Mouse (Mus musculus): ENCODE measurements around the gene Rin3. TPM values are rescaled to one million over a fixed set of nuclear protein-coding genes. Genes with fewer than 3 reads are reported as not detected.

The Rin3 gene
- polyA plus RNA-seq, 1 experiment, result 16.7 TPM

DNA sequence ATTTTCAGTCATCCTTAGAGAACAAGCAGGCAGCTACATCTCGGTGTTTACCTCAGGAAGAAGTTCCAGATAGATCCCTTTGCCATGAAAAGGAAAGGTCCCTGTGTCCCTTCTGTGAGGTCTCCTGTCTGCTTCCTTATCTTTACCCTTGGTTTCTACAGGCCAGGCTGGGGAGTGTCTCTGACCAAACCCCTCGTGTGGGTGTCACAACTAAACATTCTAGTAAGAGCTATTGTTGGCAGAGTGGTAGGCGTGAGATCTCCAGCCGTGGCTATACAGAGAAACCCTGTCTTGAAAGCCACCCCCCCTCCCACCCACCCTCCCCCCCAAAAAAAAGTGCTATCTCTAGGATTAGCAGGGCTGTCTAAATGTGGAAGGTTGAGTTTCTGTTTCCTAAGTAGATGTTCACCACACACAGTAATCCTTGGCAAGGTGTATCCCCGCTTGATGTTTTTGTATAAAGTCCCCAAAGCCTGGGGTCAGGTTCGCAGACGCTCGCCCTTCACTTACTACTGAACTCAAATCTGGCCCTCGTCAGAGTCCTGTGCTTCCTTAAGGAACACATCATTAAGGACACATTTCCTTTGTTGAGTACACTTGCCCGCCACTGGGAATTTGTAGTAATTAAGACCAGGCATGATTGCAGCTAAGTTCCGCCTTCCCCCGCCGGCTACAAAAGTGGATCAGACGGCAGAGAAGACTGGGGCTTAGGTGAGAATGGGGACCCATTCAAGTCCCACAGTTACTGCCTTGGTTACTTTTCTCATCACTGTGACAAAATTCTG lies 62.4 kb downstream of the Rin3 start:
- H3K27me3 ChIP-seq (ENCODE audit: control insufficient read depth, insufficient read depth, insufficient read length), result no peaks in the 10 kb centered on the region
- no peaks in the 10 kb centered on the region for H3K36me3 ChIP-seq (ENCODE audit: control insufficient read depth, insufficient read depth)
- no peaks in the 10 kb centered on the region for H3K79me2 ChIP-seq (ENCODE audit: control insufficient read depth, insufficient read depth)
- no peak overlapping the region for H3K4me3 ChIP-seq (ENCODE audit: insufficient read depth, poor library complexity, severe bottlenecking)
- H3K79me3 ChIP-seq (ENCODE audit: low read depth), result no peaks in the 10 kb centered on the region
- TF ChIP-seq CEBPB (IDR thresholded peaks at IDR 0.05; ENCODE audit: low read depth) (no peak), CTCF (IDR thresholded peaks at IDR 0.05; ENCODE audit: control insufficient read depth, insufficient read depth, insufficient read length) (no peak), FOSL1 (IDR thresholded peaks at IDR 0.05; ENCODE audit: insufficient read depth, low read length, poor library complexity, severe bottlenecking) (no peak), USF1 (IDR thresholded peaks at IDR 0.05; ENCODE audit: low read depth) (no peak), MAX (IDR thresholded peaks at IDR 0.05) (no peak), MYOG (IDR thresholded peaks at IDR 0.05; ENCODE audit: control insufficient read depth, extremely low read depth, insufficient read length) (no peak), MYOD1 (IDR thresholded peaks at IDR 0.05; ENCODE audit: control insufficient read depth, insufficient read length, low read depth) (no peak)
- H3ac ChIP-seq (ENCODE audit: control insufficient read depth, insufficient read length, low read depth), result no peak overlapping the region

DNA sequence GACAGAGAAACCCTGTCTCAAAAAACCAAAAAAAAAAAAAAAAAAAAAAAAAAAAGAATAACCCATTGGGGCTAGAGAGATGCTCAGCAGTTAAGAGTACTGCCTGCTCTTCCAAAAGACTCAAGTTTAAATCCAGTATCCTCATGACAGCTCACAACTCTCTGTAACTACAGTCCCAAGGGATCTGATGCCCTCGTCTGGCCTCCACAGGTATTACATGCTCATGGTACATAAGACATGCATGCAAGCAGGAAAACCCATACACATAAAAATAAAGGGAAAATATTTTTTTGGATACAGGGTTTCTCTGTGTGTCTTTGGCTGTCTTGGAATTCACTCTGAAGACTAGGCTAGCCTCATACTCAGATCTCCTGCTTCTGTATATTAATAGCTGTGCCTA lies 63.7 kb downstream of the Rin3 start:
- Histone ChIP-seq H3K79me2 (ENCODE audit: control insufficient read depth, insufficient read depth) (no peaks in the 10 kb centered on the region), H3ac (ENCODE audit: control insufficient read depth, insufficient read length, low read depth) (no peak overlapping the region), H3K27me3 (ENCODE audit: control insufficient read depth, insufficient read depth, insufficient read length) (no peaks in the 10 kb centered on the region), H3K36me3 (ENCODE audit: control insufficient read depth, insufficient read depth) (no peaks in the 10 kb centered on the region), H3K4me3 (ENCODE audit: insufficient read depth, poor library complexity, severe bottlenecking) (no peak overlapping the region), H3K79me3 (ENCODE audit: low read depth) (no peaks in the 10 kb centered on the region)
- TF ChIP-seq MYOD1 (IDR thresholded peaks at IDR 0.05; ENCODE audit: control insufficient read depth, insufficient read length, low read depth), result no peak
- no peak for TF ChIP-seq CEBPB (IDR thresholded peaks at IDR 0.05; ENCODE audit: low read depth)
- no peak for TF ChIP-seq USF1 (IDR thresholded peaks at IDR 0.05; ENCODE audit: low read depth)
- TF ChIP-seq MYOG (IDR thresholded peaks at IDR 0.05; ENCODE audit: control insufficient read depth, extremely low read depth, insufficient read length), result no peak
- TF ChIP-seq CTCF (IDR thresholded peaks at IDR 0.05; ENCODE audit: control insufficient read depth, insufficient read depth, insufficient read length), result no peak

DNA sequence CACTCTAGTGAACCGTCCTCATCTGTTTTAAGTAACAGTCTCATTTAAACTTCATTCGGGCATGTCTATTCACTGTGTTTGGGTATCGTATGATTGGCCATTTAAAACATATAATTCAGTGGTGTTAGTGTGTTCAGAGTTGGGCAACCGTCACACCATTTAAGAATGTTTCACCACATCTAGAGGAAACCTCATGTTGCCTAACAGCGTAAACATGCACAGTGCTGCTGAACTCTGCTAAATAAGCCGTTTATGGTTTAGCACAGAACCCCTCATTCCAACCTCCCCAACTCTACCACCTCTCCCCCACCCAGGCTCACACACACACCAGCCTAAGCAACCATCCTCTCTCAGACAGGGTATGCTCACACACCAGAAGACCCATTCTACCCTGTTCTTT lies 65.6 kb downstream of the Rin3 start:
- Histone ChIP-seq H3K79me2 (ENCODE audit: control insufficient read depth, insufficient read depth) (no peaks in the 10 kb centered on the region), H3ac (ENCODE audit: control insufficient read depth, insufficient read length, low read depth) (no peak overlapping the region), H3K4me3 (ENCODE audit: insufficient read depth, poor library complexity, severe bottlenecking) (no peak overlapping the region), H3K27me3 (ENCODE audit: control insufficient read depth, insufficient read depth, insufficient read length) (no peaks in the 10 kb centered on the region), H3K36me3 (ENCODE audit: control insufficient read depth, insufficient read depth) (no peaks in the 10 kb centered on the region), H3K79me3 (ENCODE audit: low read depth) (no peaks in the 10 kb centered on the region)
- TF ChIP-seq MYOG (IDR thresholded peaks at IDR 0.05; ENCODE audit: control insufficient read depth, extremely low read depth, insufficient read length) (no peak), MAX (IDR thresholded peaks at IDR 0.05) (no peak), CEBPB (IDR thresholded peaks at IDR 0.05; ENCODE audit: low read depth) (no peak), MYOD1 (IDR thresholded peaks at IDR 0.05; ENCODE audit: control insufficient read depth, insufficient read length, low read depth) (no peak), USF1 (IDR thresholded peaks at IDR 0.05; ENCODE audit: low read depth) (no peak), FOSL1 (IDR thresholded peaks at IDR 0.05; ENCODE audit: insufficient read depth, low read length, poor library complexity, severe bottlenecking) (no peak), CTCF (IDR thresholded peaks at IDR 0.05; ENCODE audit: control insufficient read depth, insufficient read depth, insufficient read length) (no peak)

DNA sequence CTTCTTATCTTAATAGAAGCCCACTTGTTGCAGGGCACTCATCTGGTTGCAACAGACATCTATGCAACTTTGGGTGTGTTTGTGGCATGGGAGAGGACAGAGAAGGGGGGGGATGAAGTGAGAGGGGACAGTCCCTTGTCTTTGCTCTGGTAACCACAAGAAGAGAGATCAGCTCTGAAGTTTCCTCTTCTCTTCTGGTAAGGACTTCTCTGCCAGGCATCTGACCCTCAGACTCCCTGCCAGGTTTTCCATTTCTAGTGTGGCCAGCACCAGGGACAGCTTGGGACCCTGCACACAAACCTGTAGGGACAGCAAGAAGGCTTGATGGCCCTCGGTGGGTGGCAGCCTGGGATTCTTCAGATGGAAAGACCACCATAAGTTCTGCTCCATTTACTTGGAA lies 68.1 kb downstream of the Rin3 start:
- Histone ChIP-seq H3K79me3 (ENCODE audit: low read depth) (no peaks in the 10 kb centered on the region), H3K27me3 (ENCODE audit: control insufficient read depth, insufficient read depth, insufficient read length) (no peaks in the 10 kb centered on the region), H3ac (ENCODE audit: control insufficient read depth, insufficient read length, low read depth) (no peak overlapping the region), H3K36me3 (ENCODE audit: control insufficient read depth, insufficient read depth) (no peaks in the 10 kb centered on the region), H3K79me2 (ENCODE audit: control insufficient read depth, insufficient read depth) (no peaks in the 10 kb centered on the region), H3K4me3 (ENCODE audit: insufficient read depth, poor library complexity, severe bottlenecking) (no peak overlapping the region)
- no peak for TF ChIP-seq MAX (IDR thresholded peaks at IDR 0.05)
- TF ChIP-seq CTCF (IDR thresholded peaks at IDR 0.05; ENCODE audit: control insufficient read depth, insufficient read depth, insufficient read length), result no peak
- TF ChIP-seq MYOD1 (IDR thresholded peaks at IDR 0.05; ENCODE audit: control insufficient read depth, insufficient read length, low read depth), result no peak
- no peak for TF ChIP-seq MYOG (IDR thresholded peaks at IDR 0.05; ENCODE audit: control insufficient read depth, extremely low read depth, insufficient read length)
- TF ChIP-seq USF1 (IDR thresholded peaks at IDR 0.05; ENCODE audit: low read depth), result no peak
- TF ChIP-seq FOSL1 (IDR thresholded peaks at IDR 0.05; ENCODE audit: insufficient read depth, low read length, poor library complexity, severe bottlenecking), result no peak
- no peak for TF ChIP-seq CEBPB (IDR thresholded peaks at IDR 0.05; ENCODE audit: low read depth)

DNA sequence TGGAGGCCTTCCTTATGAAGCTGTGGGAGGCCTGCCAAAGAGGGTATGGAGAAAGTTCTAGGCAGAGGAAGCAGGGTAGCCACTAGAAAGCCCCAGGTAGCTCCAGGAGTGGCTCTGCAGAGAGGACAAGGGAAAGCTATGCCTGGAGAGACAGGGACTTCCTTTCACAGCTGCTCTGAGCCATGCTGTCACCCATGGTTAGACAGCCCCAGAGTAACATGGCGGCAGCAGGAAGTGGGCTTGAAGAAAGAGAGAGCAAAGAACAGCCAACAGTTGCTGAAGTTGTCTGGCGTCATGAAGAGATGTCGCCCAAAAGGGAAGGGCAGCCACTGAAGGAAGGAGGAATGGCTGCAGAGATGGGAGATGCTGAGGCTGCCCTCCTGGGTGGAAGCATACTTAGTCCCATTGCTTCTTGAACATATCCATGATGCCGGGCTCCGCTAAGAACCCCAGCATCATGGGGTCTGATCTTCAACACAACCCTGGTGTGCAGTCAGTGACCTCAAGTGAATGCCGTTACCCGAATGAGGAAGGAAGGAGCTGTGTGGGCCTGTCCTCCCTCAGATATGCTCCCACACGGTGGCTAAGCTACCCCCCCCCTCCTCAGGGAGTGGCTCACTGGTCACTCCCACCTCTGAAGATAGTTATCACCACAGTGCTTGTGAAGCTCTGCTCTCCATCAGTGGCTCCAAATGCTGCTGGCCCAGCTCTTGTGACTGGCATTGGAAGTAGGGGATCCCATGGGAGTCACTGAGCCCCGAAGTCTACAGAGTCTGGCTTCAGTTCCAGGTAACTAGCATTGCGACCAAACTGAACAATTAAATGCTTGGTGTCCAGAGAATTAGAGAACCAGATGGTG lies 71.5 kb downstream of the Rin3 start:
- TF ChIP-seq CEBPB (IDR thresholded peaks at IDR 0.05; ENCODE audit: low read depth), result no peak
- no peak for TF ChIP-seq FOSL1 (IDR thresholded peaks at IDR 0.05; ENCODE audit: insufficient read depth, low read length, poor library complexity, severe bottlenecking)
- TF ChIP-seq MAX (IDR thresholded peaks at IDR 0.05), result no peak
- TF ChIP-seq MYOG (IDR thresholded peaks at IDR 0.05; ENCODE audit: control insufficient read depth, extremely low read depth, insufficient read length), result no peak
- no peak for TF ChIP-seq USF1 (IDR thresholded peaks at IDR 0.05; ENCODE audit: low read depth)
- TF ChIP-seq MYOD1 (IDR thresholded peaks at IDR 0.05; ENCODE audit: control insufficient read depth, insufficient read length, low read depth), result no peak
- TF ChIP-seq CTCF (IDR thresholded peaks at IDR 0.05; ENCODE audit: control insufficient read depth, insufficient read depth, insufficient read length), result no peak
- H3K36me3 ChIP-seq (ENCODE audit: control insufficient read depth, insufficient read depth), result no peaks in the 10 kb centered on the region
- H3K79me3 ChIP-seq (ENCODE audit: low read depth), result no peaks in the 10 kb centered on the region
- no peaks in the 10 kb centered on the region for H3K27me3 ChIP-seq (ENCODE audit: control insufficient read depth, insufficient read depth, insufficient read length)
- H3K4me3 ChIP-seq (ENCODE audit: insufficient read depth, poor library complexity, severe bottlenecking), result no peak overlapping the region
- no peaks in the 10 kb centered on the region for H3K79me2 ChIP-seq (ENCODE audit: control insufficient read depth, insufficient read depth)
- no peak overlapping the region for H3ac ChIP-seq (ENCODE audit: control insufficient read depth, insufficient read length, low read depth)
